Mouse (Mus musculus) embryonic facial prominence, embryonic 11.5 days (tissue): ENCODE measurements around the gene Dpf3. TPM values are rescaled to one million over a fixed set of nuclear protein-coding genes. Genes with fewer than 3 reads are reported as not detected.

Source experiments
- ATAC-seq: fragments of 200-750 bp; cut with Nextera tagmentation; replicated peaks from 2 replicates; pipeline ENCODE4 v1.8.0; 2017; ENCODE audit warnings: low read depth; ENCODE audit not compliant: insufficient number of reproducible peaks, low FRiP score, low TSS enrichment
- DNase-seq: peaks from one replicate; pipeline ENCODE4 v3.0.0-alpha.2; 2015; ENCODE audit warnings: low spot score
- H3K27ac ChIP-seq: fragments of 300-500 bp; sonication (generic); replicated peaks from 2 replicates; pipeline ENCODE4 v1.5.1; 2014; ENCODE audit warnings: mild to moderate bottlenecking, low read depth, low read length, control low read depth
- H3K27me3 ChIP-seq: fragments of 300-500 bp; sonication (generic); 2 replicates; pipeline ENCODE4 v1.6.1; 2014; ENCODE audit warnings: mild to moderate bottlenecking, low read length, moderate library complexity, mixed read lengths; ENCODE audit not compliant: control insufficient read depth, insufficient read depth
- H3K36me3 ChIP-seq: fragments of 300-500 bp; sonication (generic); replicated peaks from 2 replicates; pipeline ENCODE4 v1.6.1; 2014; ENCODE audit warnings: low read depth, mild to moderate bottlenecking, low read length, moderate library complexity, mixed read lengths; ENCODE audit not compliant: control insufficient read depth, insufficient read depth
- H3K4me1 ChIP-seq: fragments of 300-500 bp; sonication (generic); 2 replicates; pipeline ENCODE4 v1.6.1; 2014; ENCODE audit warnings: low read length, mixed read lengths; ENCODE audit not compliant: control insufficient read depth, insufficient read depth
- H3K4me2 ChIP-seq: fragments of 300-500 bp; sonication (generic); 2 replicates; pipeline ENCODE4 v1.6.1; 2014; ENCODE audit warnings: low read depth, mild to moderate bottlenecking, control low read depth, low read length, moderate library complexity
- H3K4me3 ChIP-seq: fragments of 300-500 bp; sonication (generic); 2 replicates; pipeline ENCODE4 v1.5.1; 2014; ENCODE audit warnings: low read depth, low read length, control low read depth
- H3K9ac ChIP-seq: fragments of 300-500 bp; sonication (generic); replicated peaks from 2 replicates; pipeline ENCODE4 v1.6.1; 2014; ENCODE audit warnings: mild to moderate bottlenecking, control low read depth, low read length
- H3K9me3 ChIP-seq: fragments of 300-500 bp; sonication (generic); replicated peaks from 2 replicates; pipeline ENCODE4 v1.6.1; 2016; ENCODE audit warnings: mild to moderate bottlenecking, low read length, inconsistent platforms, mixed read lengths; ENCODE audit not compliant: control insufficient read depth
- WGBS: fragments of 180-500 bp; shearing (Covaris S2); extraction: QIAGEN DNeasy Blood & Tissue Kit; methylation state at CpG from one replicate; pipeline ENCODE4 v1.1.7; 2014; 5-methylcytosine and 5-hydroxymethylcytosine counted together
- polyA plus RNA-seq: library from polyadenylated mRNA; unstranded; fragments of >200 nt; fragmentation: Nextera tagmentation; extraction: Ambion mirVana; gene quantifications from 2 replicates; pipeline ENCODE4 v1.2.1, GENCODE M21; 2014

The Dpf3 gene
- 2.0 and 6.0 TPM in 2 replicates for polyA plus RNA-seq

GRCm38 (mm10) chr12:83487476-83487991, at the start of gene Dpf3:
Gene Dpf3 (minus strand): TSS chr12:83487716.
- Histone ChIP-seq H3K4me3 (peak within 1 kb of the TSS; percentile 62), H3K4me1 (no peaks in the 10 kb centered on the region), H3K27ac (peak within 1 kb of the TSS; percentile 13; the same call in 1 of the 2 replicates), H3K9me3 (no peaks in the 10 kb centered on the region; the same call in 1 of the 2 replicates), H3K27me3 (peaks cover 15% of the 10 kb centered on the region), H3K9ac (peak within 1 kb of the TSS; percentile 71), H3K36me3 (no peaks in the 10 kb centered on the region), H3K4me2 (peak within 1 kb of the TSS; percentile 99)
- ATAC-seq: peak; percentile 92
- peak; percentile 95 for DNase-seq
- WGBS: under 1% methylated on average over 31 of the region's 31 CpGs

DNA sequence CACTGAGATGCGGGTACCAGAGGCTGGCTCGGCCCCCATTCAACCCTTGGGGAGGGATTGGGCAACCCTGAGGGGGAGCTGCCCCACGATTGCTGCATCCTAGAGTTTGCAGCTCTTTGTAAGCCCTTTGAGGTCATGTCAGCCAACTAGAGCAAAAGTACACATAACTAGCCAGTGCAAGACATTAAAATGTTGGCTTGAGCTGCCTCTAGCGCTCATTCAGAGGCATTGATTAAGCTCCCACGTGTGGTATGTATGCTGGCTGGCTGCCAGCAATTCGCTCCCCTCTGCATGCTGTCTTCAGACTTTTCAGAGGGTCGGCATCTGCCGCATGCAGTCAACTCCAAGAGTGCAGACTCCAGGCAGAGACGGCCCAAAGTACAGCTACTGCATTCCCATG, 48.5 kb upstream of the Dpf3 start:
- no peaks in the 10 kb centered on the region for H3K27me3 ChIP-seq
- ATAC-seq: no peak
- H3K4me1 ChIP-seq: no peaks in the 10 kb centered on the region
- WGBS: 78% methylated on average over 9 of the region's 9 CpGs
- H3K9ac ChIP-seq: no peak overlapping the region
- no peak for DNase-seq
- H3K9me3 ChIP-seq: no peaks in the 10 kb centered on the region
- no peak overlapping the region for H3K4me2 ChIP-seq
- no peak overlapping the region for H3K4me3 ChIP-seq
- peaks cover 3% of the 10 kb centered on the region; the same call in 1 of the 2 replicates for H3K36me3 ChIP-seq
- H3K27ac ChIP-seq: no peak overlapping the region

DNA sequence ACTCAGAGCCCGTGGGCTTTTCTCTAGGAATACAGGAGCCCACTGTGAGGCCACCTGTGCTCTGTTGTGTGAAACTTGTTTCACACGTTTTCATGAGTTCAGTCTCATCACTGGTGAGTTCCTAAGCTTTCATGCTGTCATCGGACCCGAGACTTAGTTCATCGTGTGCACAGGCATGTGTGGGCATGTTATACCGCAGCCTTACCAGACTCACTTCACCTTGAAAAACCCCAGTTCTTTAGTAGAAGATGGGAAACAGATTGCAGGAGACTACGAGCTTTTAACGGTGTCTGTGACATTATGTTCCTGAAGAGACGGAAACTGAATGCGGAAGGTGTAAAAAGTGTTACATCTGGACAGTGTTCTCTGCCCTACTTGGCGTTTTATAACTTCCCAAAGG, 47.9 kb upstream of the Dpf3 start:
- no peaks in the 10 kb centered on the region for H3K27me3 ChIP-seq
- no peak overlapping the region for H3K27ac ChIP-seq
- no peak overlapping the region for H3K4me3 ChIP-seq
- DNase-seq (no peak), ATAC-seq (no peak)
- no peaks in the 10 kb centered on the region for H3K4me1 ChIP-seq
- 81% methylated on average over 11 of the region's 11 CpGs for WGBS
- H3K4me2 ChIP-seq: no peak overlapping the region
- peaks cover 3% of the 10 kb centered on the region; the same call in 1 of the 2 replicates for H3K36me3 ChIP-seq
- H3K9me3 ChIP-seq: no peaks in the 10 kb centered on the region
- H3K9ac ChIP-seq: no peak overlapping the region

GRCm38 (mm10) chr12:83534190-83534589, 46.7 kb upstream of the Dpf3 start:
- 83% methylated on average over 3 of the region's 3 CpGs for WGBS
- peaks cover 3% of the 10 kb centered on the region; the same call in 1 of the 2 replicates for H3K36me3 ChIP-seq
- no peak for ATAC-seq

GRCm38 (mm10) chr12:83532966-83533365, 45.5 kb upstream of the Dpf3 start:
- no peaks in the 10 kb centered on the region for H3K27me3 ChIP-seq
- H3K27ac ChIP-seq: no peak overlapping the region
- ATAC-seq: no peak
- no peaks in the 10 kb centered on the region for H3K4me1 ChIP-seq
- H3K4me2 ChIP-seq: no peak overlapping the region
- DNase-seq: no peak
- H3K9me3 ChIP-seq: no peaks in the 10 kb centered on the region
- WGBS: 91% methylated on average over 3 of the region's 3 CpGs
- no peak overlapping the region for H3K9ac ChIP-seq
- no peaks in the 10 kb centered on the region for H3K36me3 ChIP-seq
- H3K4me3 ChIP-seq: no peak overlapping the region

More at GRCm38 (mm10) chr12:83534190-83534589, 46.7 kb upstream of the Dpf3 start:
- Histone ChIP-seq H3K4me1 (no peaks in the 10 kb centered on the region), H3K4me3 (no peak overlapping the region), H3K9ac (no peak overlapping the region), H3K9me3 (no peaks in the 10 kb centered on the region), H3K27ac (no peak overlapping the region), H3K4me2 (no peak overlapping the region), H3K27me3 (no peaks in the 10 kb centered on the region)
- DNase-seq: no peak

DNA sequence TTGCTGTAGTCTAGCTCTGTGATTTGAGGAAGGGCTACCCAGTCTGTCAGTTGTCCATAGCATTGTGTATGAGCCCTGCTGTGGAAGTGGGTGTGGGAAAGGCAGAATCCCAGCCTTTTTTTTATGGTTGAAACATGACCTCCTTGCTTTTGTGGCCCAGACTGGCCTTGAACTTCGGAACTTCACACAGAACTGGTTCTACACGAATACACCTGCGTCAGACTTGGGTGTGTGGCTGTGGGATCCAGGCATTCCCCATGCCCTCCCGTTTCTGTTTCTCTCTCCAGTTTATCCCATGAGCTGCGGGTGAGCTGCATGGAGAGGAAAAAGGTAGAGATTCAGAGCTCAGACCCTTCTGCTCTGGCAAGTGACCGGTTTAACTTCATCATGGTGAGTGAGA, 44.5 kb upstream of the Dpf3 start:
- Histone ChIP-seq H3K27ac (no peak overlapping the region), H3K9ac (no peak overlapping the region), H3K27me3 (no peaks in the 10 kb centered on the region), H3K4me3 (no peak overlapping the region), H3K36me3 (no peaks in the 10 kb centered on the region), H3K9me3 (no peaks in the 10 kb centered on the region), H3K4me2 (no peak overlapping the region), H3K4me1 (no peaks in the 10 kb centered on the region)
- ATAC-seq (no peak), DNase-seq (no peak)
- 93% methylated on average over 6 of the region's 6 CpGs for WGBS

DNA sequence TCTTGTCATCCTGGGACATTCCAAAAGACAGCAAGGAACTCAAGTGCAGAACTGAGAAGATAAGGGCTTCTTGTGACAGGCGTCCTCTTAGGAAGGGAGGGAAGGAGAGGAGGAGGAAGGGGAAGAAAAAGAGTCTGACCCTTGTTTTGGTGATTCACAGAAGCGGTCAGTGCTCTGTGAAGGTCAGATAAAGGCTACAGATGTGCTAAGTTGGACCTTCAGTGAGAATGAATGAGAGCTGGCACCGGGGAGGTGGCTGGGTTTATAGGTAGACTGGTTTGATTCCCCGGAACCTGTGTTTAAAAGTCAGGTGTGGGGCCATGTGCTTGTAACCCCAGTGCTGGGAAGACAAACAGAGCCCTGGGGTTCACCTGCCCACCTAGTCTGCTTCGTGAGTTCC, 41.1 kb upstream of the Dpf3 start:
- Histone ChIP-seq H3K4me3 (no peak overlapping the region), H3K27ac (no peak overlapping the region), H3K27me3 (no peaks in the 10 kb centered on the region), H3K9ac (no peak overlapping the region), H3K4me1 (no peaks in the 10 kb centered on the region), H3K36me3 (no peaks in the 10 kb centered on the region), H3K9me3 (no peaks in the 10 kb centered on the region), H3K4me2 (no peak overlapping the region)
- 86% methylated on average over 5 of the region's 5 CpGs for whole genome bisulfite sequencing
- ATAC-seq (no peak), DNase-seq (no peak)

DNA sequence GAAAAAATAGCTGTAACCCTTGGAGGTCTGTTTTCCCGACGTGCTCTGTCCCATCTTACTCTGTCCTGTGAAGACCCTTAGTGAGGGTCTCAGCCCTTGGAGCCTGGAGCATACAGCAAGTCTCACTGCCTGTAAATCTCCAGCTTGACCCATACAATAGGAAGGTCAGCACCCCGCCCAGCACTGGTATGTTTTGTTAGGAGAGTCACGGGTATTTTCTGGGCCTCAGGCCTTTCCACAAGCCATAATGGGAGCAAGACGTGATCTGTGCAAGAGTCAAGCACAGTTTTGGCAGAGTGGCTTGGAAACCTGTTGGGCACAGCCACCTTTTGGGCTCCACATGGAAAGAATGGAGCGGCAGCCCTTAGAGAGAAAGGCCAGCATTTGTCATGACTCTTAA, 40.3 kb upstream of the Dpf3 start:
- H3K9me3 ChIP-seq: no peaks in the 10 kb centered on the region
- H3K27me3 ChIP-seq: no peaks in the 10 kb centered on the region
- H3K36me3 ChIP-seq: no peaks in the 10 kb centered on the region
- no peak for ATAC-seq
- H3K9ac ChIP-seq: no peak overlapping the region
- H3K4me3 ChIP-seq: no peak overlapping the region
- peak; percentile 6 for DNase-seq
- no peak overlapping the region for H3K4me2 ChIP-seq
- no peaks in the 10 kb centered on the region for H3K4me1 ChIP-seq
- 50% methylated on average over 6 of the region's 6 CpGs for WGBS
- H3K27ac ChIP-seq: no peak overlapping the region
